Mouse (Mus musculus) stomach, postnatal 0 days (tissue): ENCODE results near the gene Rab21. TPM values are rescaled to one million over a fixed set of nuclear protein-coding genes. Genes with fewer than 3 reads are reported as not detected.

Experiments used
- ATAC-seq: fragments of 200-750 bp; cut with Nextera tagmentation; 2 replicates; pipeline ENCODE4 v1.8.0; 2017; ENCODE audit not compliant: low FRiP score, low TSS enrichment
- DNase-seq: peaks from one replicate; pipeline ENCODE4 v3.0.0-alpha.2; 2016; ENCODE audit warnings: low spot score
- H3K27ac ChIP-seq: fragments of 300-500 bp; sonication (generic); replicated peaks from 2 replicates; pipeline ENCODE4 v1.5.1; 2014; ENCODE audit warnings: mild to moderate bottlenecking, control low read depth
- H3K27me3 ChIP-seq: fragments of 300-500 bp; sonication (generic); 2 replicates; pipeline ENCODE4 v1.6.1; 2014; ENCODE audit warnings: low read length; ENCODE audit not compliant: control insufficient read depth, insufficient read depth
- H3K36me3 ChIP-seq: fragments of 300-500 bp; sonication (generic); 2 replicates; pipeline ENCODE4 v1.6.1; 2014; ENCODE audit warnings: low read length, mixed read lengths; ENCODE audit not compliant: control insufficient read depth, insufficient read depth
- H3K4me1 ChIP-seq: fragments of 300-500 bp; sonication (generic); replicated peaks from 2 replicates; pipeline ENCODE4 v1.6.1; 2014; ENCODE audit warnings: antibody characterized with exemption; ENCODE audit not compliant: control insufficient read depth, insufficient read depth
- H3K4me2 ChIP-seq: fragments of 300-500 bp; sonication (generic); replicated peaks from 2 replicates; pipeline ENCODE4 v1.6.1; 2014; ENCODE audit warnings: low read depth, mild to moderate bottlenecking, control low read depth, moderate library complexity
- H3K4me3 ChIP-seq: fragments of 300-500 bp; sonication (generic); 2 replicates; pipeline ENCODE4 v1.5.1; 2014; ENCODE audit warnings: low read depth, low read length, control low read depth
- H3K9ac ChIP-seq: fragments of 300-500 bp; sonication (generic); 2 replicates; pipeline ENCODE4 v1.6.1; 2014; ENCODE audit warnings: mild to moderate bottlenecking, low read length, control low read depth, mixed read lengths
- H3K9me3 ChIP-seq: fragments of 300-500 bp; sonication (generic); 2 replicates; pipeline ENCODE4 v1.6.1; 2016; ENCODE audit warnings: low read length; ENCODE audit not compliant: control insufficient read depth
- CTCF ChIP-seq: IDR thresholded peaks from 2 replicates; pipeline ENCODE4 v1.5.1; 2016; ENCODE audit warnings: antibody characterized with exemption, low read depth, mild to moderate bottlenecking, moderate library complexity
- EP300 ChIP-seq: optimal IDR thresholded peaks from 2 replicates; pipeline ENCODE3; 2016; ENCODE audit warnings: antibody characterized with exemption
- WGBS: fragments of 180-500 bp; shearing (Covaris S2); extraction: QIAGEN DNeasy Blood & Tissue Kit; methylation state at CpG from one replicate; pipeline ENCODE4 v1.1.7; 2014; 5-methylcytosine and 5-hydroxymethylcytosine counted together
- polyA plus RNA-seq: library from polyadenylated mRNA; unstranded; fragments of >200 nt; fragmentation: Nextera tagmentation; extraction: Ambion mirVana; gene quantifications from 2 replicates; pipeline ENCODE4 v1.2.1, GENCODE M21; 2015

Rab21 gene
- 8.0 and 17.0 TPM in 2 replicates for polyA plus RNA-seq

- H3K27ac ChIP-seq = peak within 1 kb of the TSS; percentile 98
- H3K36me3 ChIP-seq = no peaks in the 10 kb centered on the region
- peak within 1 kb of the TSS; percentile 78 for H3K4me2 ChIP-seq
- H3K4me3 ChIP-seq = peak within 1 kb of the TSS; percentile 93
- 0 out of 2 replicates have a peak, but pooled peaks cover 3% of the 10 kb centered on the region for H3K4me1 ChIP-seq
- TF ChIP-seq CTCF (no peak), EP300 (no peak)
- peak within 1 kb of the TSS; percentile 98 for H3K9ac ChIP-seq
- no peaks in the 10 kb centered on the region for H3K9me3 ChIP-seq
- H3K27me3 ChIP-seq = no peaks in the 10 kb centered on the region
- under 1% methylated on average over 38 of the region's 48 CpGs for WGBS
- peak; percentile 98 for DNase-seq
- ATAC-seq = peak; percentile 90
These were observed at the start of gene Rab21 for GRCm38 (mm10) chr10:115315473-115316171. TSS of gene Rab21 (minus strand) at chr10:115315594.

GRCm38 (mm10) chr10:115363151-115363550 is 47.8 kb upstream of the Rab21 start:
- peaks cover 5% of the 10 kb centered on the region; the same call in 1 of the 2 replicates for H3K4me1 ChIP-seq
- H3K27me3 ChIP-seq = no peaks in the 10 kb centered on the region
- H3K4me3 ChIP-seq = peak overlapping the region; percentile 62; the same call in 1 of the 2 replicates
- no peak for DNase-seq
- peak overlapping the region; percentile 93 for H3K27ac ChIP-seq
- H3K9ac ChIP-seq = no peak overlapping the region; the same call in 1 of the 2 replicates
- no peak for ATAC-seq
- no peaks in the 10 kb centered on the region for H3K36me3 ChIP-seq
- TF ChIP-seq EP300 (no peak), CTCF (no peak)
- H3K4me2 ChIP-seq = peak overlapping the region; percentile 54
- WGBS = 70% methylated on average over 4 of the region's 4 CpGs
- H3K9me3 ChIP-seq = no peaks in the 10 kb centered on the region

- Histone ChIP-seq H3K4me2 (peak overlapping the region; percentile 54), H3K4me3 (peak overlapping the region; percentile 62), H3K27me3 (no peaks in the 10 kb centered on the region), H3K9me3 (no peaks in the 10 kb centered on the region), H3K4me1 (peaks cover 5% of the 10 kb centered on the region; the same call in 1 of the 2 replicates), H3K36me3 (no peaks in the 10 kb centered on the region), H3K9ac (peak overlapping the region; percentile 67), H3K27ac (peak overlapping the region; percentile 93)
- TF ChIP-seq CTCF (no peak), EP300 (no peak)
- DNase-seq = no peak
- ATAC-seq = peak; percentile 31
- WGBS = 5% methylated on average over 9 of the region's 9 CpGs
These were observed 47.2 kb upstream of the Rab21 start for GRCm38 (mm10) chr10:115362623-115362964.

- Histone ChIP-seq H3K27ac (peak within 1 kb of the TSS; percentile 93), H3K4me3 (peak within 1 kb of the TSS; percentile 62), H3K36me3 (no peaks in the 10 kb centered on the region), H3K9me3 (no peaks in the 10 kb centered on the region), H3K9ac (peak within 1 kb of the TSS; percentile 67), H3K4me2 (peak within 1 kb of the TSS; percentile 54), H3K4me1 (peaks cover 5% of the 10 kb centered on the region; the same call in 1 of the 2 replicates), H3K27me3 (no peaks in the 10 kb centered on the region)
- WGBS = under 1% methylated on average over 45 of the region's 58 CpGs
- peak; percentile 98 for DNase-seq
- peak; percentile 99 for ATAC-seq
- TF ChIP-seq CTCF (no peak), EP300 (no peak)
These were observed 46.6 kb upstream of the Rab21 start, which contains the start of gene Tmem19 for GRCm38 (mm10) chr10:115361840-115362622. TSS of gene Tmem19 (minus strand) at chr10:115362501.

GRCm38 (mm10) chr10:115359066-115359465 is 43.7 kb upstream of the Rab21 start:
- Histone ChIP-seq H3K36me3 (no peaks in the 10 kb centered on the region), H3K4me3 (no peak overlapping the region), H3K9me3 (no peaks in the 10 kb centered on the region), H3K9ac (no peak overlapping the region), H3K27me3 (no peaks in the 10 kb centered on the region), H3K4me1 (peaks cover 5% of the 10 kb centered on the region; the same call in 1 of the 2 replicates), H3K4me2 (no peak overlapping the region), H3K27ac (no peak overlapping the region)
- WGBS = 87% methylated on average over 7 of the region's 7 CpGs
- ATAC-seq = no peak
- no peak for DNase-seq
- TF ChIP-seq EP300 (no peak), CTCF (peak; percentile 33)
